Mouse (Mus musculus): Measurements from ENCODE around the gene Sort1. TPM values are rescaled to one million over a fixed set of nuclear protein-coding genes. Genes with fewer than 3 reads are reported as not detected.

The Sort1 gene
- total and polyA plus RNA-seq, 2 experiments from 2014 or later: 7.4 to 33.5 TPM

- Histone ChIP-seq H3K9ac (replicated peaks; ENCODE audit: low read depth, low read length) (no peak overlapping the region), H3K4me2 (ENCODE audit: low read depth, low read length) (no peak overlapping the region), H3K4me3 (ENCODE audit: low read depth, low read length) (no peak overlapping the region), H3K4me1 (ENCODE audit: control insufficient read depth, insufficient read depth) (no peaks in the 10 kb centered on the region), H3K27me3 (ENCODE audit: control insufficient read depth, insufficient read depth, low read length) (no peaks in the 10 kb centered on the region), H3K9me3 (replicated peaks; ENCODE audit: control insufficient read depth, low read length) (no peaks in the 10 kb centered on the region), H3K36me3 (replicated peaks; ENCODE audit: control insufficient read depth, insufficient read depth, low read length) (peaks cover 81% of the 10 kb centered on the region), H3K27ac (ENCODE audit: low read depth) (no peak overlapping the region)
- TF ChIP-seq EP300 (IDR thresholded peaks at IDR 0.05; ENCODE audit: low read depth): no peak
- TF ChIP-seq CTCF (IDR thresholded peaks at IDR 0.05; ENCODE audit: low read depth): no peak
- no peak for ATAC-seq (ENCODE audit: insufficient read depth, low read depth)
- DNase-seq (ENCODE audit: low spot score): no peak
- WGBS: 94% methylated on average over 5 of the region's 5 CpGs
Measured at GRCm38 (mm10) chr3:108336878-108337277, 53.0 kb downstream of the Sort1 start.

GRCm38 (mm10) chr3:108341040-108341439 lies 57.2 kb downstream of the Sort1 start:
- Histone ChIP-seq H3K4me2 (ENCODE audit: low read depth, low read length) (no peak overlapping the region), H3K9me3 (replicated peaks; ENCODE audit: control insufficient read depth, low read length) (no peaks in the 10 kb centered on the region), H3K36me3 (replicated peaks; ENCODE audit: control insufficient read depth, insufficient read depth, low read length) (peaks cover 71% of the 10 kb centered on the region), H3K27me3 (ENCODE audit: control insufficient read depth, insufficient read depth, low read length) (no peaks in the 10 kb centered on the region), H3K9ac (replicated peaks; ENCODE audit: low read depth, low read length) (no peak overlapping the region), H3K4me1 (ENCODE audit: control insufficient read depth, insufficient read depth) (no peaks in the 10 kb centered on the region), H3K4me3 (ENCODE audit: low read depth, low read length) (no peak overlapping the region), H3K27ac (ENCODE audit: low read depth) (no peak overlapping the region)
- WGBS: 75% methylated on average over 2 of the region's 2 CpGs
- no peak for DNase-seq (ENCODE audit: low spot score)
- ATAC-seq (ENCODE audit: insufficient read depth, low read depth): no peak
- TF ChIP-seq EP300 (IDR thresholded peaks at IDR 0.05; ENCODE audit: low read depth) (no peak), CTCF (IDR thresholded peaks at IDR 0.05; ENCODE audit: low read depth) (no peak)

- H3K9me3 ChIP-seq (replicated peaks; ENCODE audit: control insufficient read depth, low read length): no peaks in the 10 kb centered on the region
- no peak for DNase-seq (ENCODE audit: low spot score)
- TF ChIP-seq CTCF (IDR thresholded peaks at IDR 0.05; ENCODE audit: low read depth) (no peak), EP300 (IDR thresholded peaks at IDR 0.05; ENCODE audit: low read depth) (no peak)
- H3K4me1 ChIP-seq (ENCODE audit: control insufficient read depth, insufficient read depth): no peaks in the 10 kb centered on the region
- H3K27ac ChIP-seq (ENCODE audit: low read depth): no peak overlapping the region
- no peaks in the 10 kb centered on the region for H3K27me3 ChIP-seq (ENCODE audit: control insufficient read depth, insufficient read depth, low read length)
- H3K4me3 ChIP-seq (ENCODE audit: low read depth, low read length): no peak overlapping the region
- H3K36me3 ChIP-seq (replicated peaks; ENCODE audit: control insufficient read depth, insufficient read depth, low read length): peaks cover 78% of the 10 kb centered on the region
- 60% methylated on average over 7 of the region's 7 CpGs for WGBS
- H3K9ac ChIP-seq (replicated peaks; ENCODE audit: low read depth, low read length): no peak overlapping the region
- H3K4me2 ChIP-seq (ENCODE audit: low read depth, low read length): no peak overlapping the region
- ATAC-seq (ENCODE audit: insufficient read depth, low read depth): no peak
Measured at GRCm38 (mm10) chr3:108342185-108342584, 58.3 kb downstream of the Sort1 start.

- Histone ChIP-seq H3K9ac (replicated peaks; ENCODE audit: low read depth, low read length) (no peak overlapping the region), H3K36me3 (replicated peaks; ENCODE audit: control insufficient read depth, insufficient read depth, low read length) (peaks cover 72% of the 10 kb centered on the region), H3K4me2 (ENCODE audit: low read depth, low read length) (no peak overlapping the region), H3K27ac (ENCODE audit: low read depth) (no peak overlapping the region), H3K4me3 (ENCODE audit: low read depth, low read length) (no peak overlapping the region), H3K4me1 (ENCODE audit: control insufficient read depth, insufficient read depth) (no peaks in the 10 kb centered on the region), H3K9me3 (replicated peaks; ENCODE audit: control insufficient read depth, low read length) (no peaks in the 10 kb centered on the region), H3K27me3 (ENCODE audit: control insufficient read depth, insufficient read depth, low read length) (no peaks in the 10 kb centered on the region)
- ATAC-seq (ENCODE audit: insufficient read depth, low read depth) (no peak), DNase-seq (ENCODE audit: low spot score) (no peak)
- TF ChIP-seq EP300 (IDR thresholded peaks at IDR 0.05; ENCODE audit: low read depth) (no peak), CTCF (IDR thresholded peaks at IDR 0.05; ENCODE audit: low read depth) (no peak)
- 80% methylated on average over 7 of the region's 7 CpGs for WGBS
Measured at GRCm38 (mm10) chr3:108345855-108346254, 62.0 kb downstream of the Sort1 start.

- ATAC-seq (ENCODE audit: insufficient read depth, low read depth): no peak
- Histone ChIP-seq H3K9ac (replicated peaks; ENCODE audit: low read depth, low read length) (no peak overlapping the region), H3K36me3 (replicated peaks; ENCODE audit: control insufficient read depth, insufficient read depth, low read length) (peaks cover 65% of the 10 kb centered on the region)
Measured at GRCm38 (mm10) chr3:108348376-108348775, 64.5 kb downstream of the Sort1 start.

DNA sequence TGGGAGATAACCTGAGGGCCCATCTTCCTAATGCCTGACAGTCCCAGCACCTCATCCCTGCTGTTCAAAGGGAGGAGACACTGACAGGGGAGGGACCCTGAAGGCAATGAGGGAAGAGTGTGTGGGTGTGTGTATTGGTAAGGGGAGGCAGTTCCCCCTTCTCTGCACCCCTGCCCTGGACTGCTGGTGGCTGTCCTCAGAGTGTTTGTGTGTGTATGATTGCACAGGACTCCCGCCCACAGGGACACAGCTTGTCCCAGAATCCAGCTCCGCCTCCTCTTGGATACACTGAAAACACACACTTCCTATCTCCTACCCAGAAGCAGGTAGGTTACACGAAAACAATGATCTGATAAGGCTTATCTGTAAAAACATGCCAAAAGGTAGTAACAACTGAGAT lies 71.4 kb downstream of the Sort1 start:
- H3K4me2 ChIP-seq (ENCODE audit: low read depth, low read length): no peak overlapping the region
- no peak for ATAC-seq (ENCODE audit: insufficient read depth, low read depth)
- peaks cover 56% of the 10 kb centered on the region for H3K36me3 ChIP-seq (replicated peaks; ENCODE audit: control insufficient read depth, insufficient read depth, low read length)

More at GRCm38 (mm10) chr3:108348376-108348775, 64.5 kb downstream of the Sort1 start:
- 53% methylated on average over 9 of the region's 9 CpGs for WGBS
- H3K4me1 ChIP-seq (ENCODE audit: control insufficient read depth, insufficient read depth): no peaks in the 10 kb centered on the region
- H3K27ac ChIP-seq (ENCODE audit: low read depth): no peak overlapping the region
- TF ChIP-seq EP300 (IDR thresholded peaks at IDR 0.05; ENCODE audit: low read depth) (no peak), CTCF (IDR thresholded peaks at IDR 0.05; ENCODE audit: low read depth) (no peak)
- H3K4me2 ChIP-seq (ENCODE audit: low read depth, low read length): no peak overlapping the region
- no peak overlapping the region for H3K4me3 ChIP-seq (ENCODE audit: low read depth, low read length)
- H3K9me3 ChIP-seq (replicated peaks; ENCODE audit: control insufficient read depth, low read length): no peaks in the 10 kb centered on the region
- no peaks in the 10 kb centered on the region for H3K27me3 ChIP-seq (ENCODE audit: control insufficient read depth, insufficient read depth, low read length)
- no peak for DNase-seq (ENCODE audit: low spot score)

More for the DNA sequence above, 71.4 kb downstream of the Sort1 start:
- TF ChIP-seq CTCF (IDR thresholded peaks at IDR 0.05; ENCODE audit: low read depth) (no peak), EP300 (IDR thresholded peaks at IDR 0.05; ENCODE audit: low read depth) (no peak)
- no peaks in the 10 kb centered on the region for H3K27me3 ChIP-seq (ENCODE audit: control insufficient read depth, insufficient read depth, low read length)
- no peak overlapping the region for H3K27ac ChIP-seq (ENCODE audit: low read depth)
- WGBS: 77% methylated on average over 3 of the region's 3 CpGs
- no peak overlapping the region for H3K9ac ChIP-seq (replicated peaks; ENCODE audit: low read depth, low read length)
- H3K4me1 ChIP-seq (ENCODE audit: control insufficient read depth, insufficient read depth): no peaks in the 10 kb centered on the region
- DNase-seq (ENCODE audit: low spot score): no peak
- no peak overlapping the region for H3K4me3 ChIP-seq (ENCODE audit: low read depth, low read length)
- H3K9me3 ChIP-seq (replicated peaks; ENCODE audit: control insufficient read depth, low read length): no peaks in the 10 kb centered on the region

All from heart, postnatal 0 days (tissue).